Mouse (Mus musculus): Measurements from ENCODE around the gene Mmp14. TPM values are rescaled to one million over a fixed set of nuclear protein-coding genes. Genes with fewer than 3 reads are reported as not detected.

Gene Mmp14
- polyA plus RNA-seq, 1 experiment from 2014 or later: 36.7 TPM

- Histone ChIP-seq H3K4me1 (peaks cover 36% of the 10 kb centered on the region), H3K27ac (peak overlapping the region; percentile 94), H3K9me3 (replicated peaks) (no peaks in the 10 kb centered on the region), H3K36me3 (peaks cover 40% of the 10 kb centered on the region), H3K27me3 (replicated peaks) (no peaks in the 10 kb centered on the region), H3K4me2 (peak overlapping the region; percentile 91), H3K4me3 (peak overlapping the region; percentile 89), H3K9ac (peak overlapping the region; percentile 92)
- WGBS (ENCODE audit: insufficient replicate concordance): 1% methylated on average over 56 of the region's 57 CpGs
- peak; percentile 73 for ATAC-seq
Measured at GRCm38 (mm10) chr14:54464293-54465005, 33.0 kb downstream of the Mmp14 start.

- Histone ChIP-seq H3K4me1 (peaks cover 9% of the 10 kb centered on the region), H3K9ac (no peak overlapping the region), H3K27ac (no peak overlapping the region), H3K9me3 (replicated peaks) (no peaks in the 10 kb centered on the region), H3K4me2 (no peak overlapping the region), H3K4me3 (no peak overlapping the region), H3K36me3 (peaks cover 45% of the 10 kb centered on the region), H3K27me3 (replicated peaks) (peaks cover 19% of the 10 kb centered on the region)
- WGBS (ENCODE audit: insufficient replicate concordance): 73% methylated on average over 2 of the region's 2 CpGs
- no peak for ATAC-seq
Measured at GRCm38 (mm10) chr14:54471467-54471866, 40.1 kb downstream of the Mmp14 start.

GRCm38 (mm10) chr14:54472671-54473070 lies 41.3 kb downstream of the Mmp14 start:
- H3K9ac ChIP-seq: no peak overlapping the region
- 70% methylated on average over 5 of the region's 5 CpGs for WGBS (ENCODE audit: insufficient replicate concordance)
- peaks cover 33% of the 10 kb centered on the region for H3K36me3 ChIP-seq
- H3K27ac ChIP-seq: no peak overlapping the region
- H3K27me3 ChIP-seq (replicated peaks): peaks cover 31% of the 10 kb centered on the region
- no peaks in the 10 kb centered on the region for H3K9me3 ChIP-seq (replicated peaks)
- ATAC-seq: no peak
- no peak overlapping the region for H3K4me3 ChIP-seq
- no peak overlapping the region for H3K4me2 ChIP-seq
- peaks cover 12% of the 10 kb centered on the region for H3K4me1 ChIP-seq

- Histone ChIP-seq H3K4me1 (peaks cover 12% of the 10 kb centered on the region), H3K9ac (no peak overlapping the region), H3K27ac (no peak overlapping the region), H3K4me2 (no peak overlapping the region), H3K9me3 (replicated peaks) (no peaks in the 10 kb centered on the region), H3K4me3 (no peak overlapping the region), H3K27me3 (replicated peaks) (peaks cover 52% of the 10 kb centered on the region), H3K36me3 (peaks cover 12% of the 10 kb centered on the region)
- 57% methylated on average over 5 of the region's 5 CpGs for WGBS (ENCODE audit: insufficient replicate concordance)
- ATAC-seq: no peak
Measured at GRCm38 (mm10) chr14:54474744-54475143, 43.3 kb downstream of the Mmp14 start.

GRCm38 (mm10) chr14:54475941-54476844 lies 44.8 kb downstream of the Mmp14 start, which contains the start of gene Rem2:
TSS of gene Rem2 (plus strand) at chr14:54476100.
- H3K9me3 ChIP-seq (replicated peaks): no peaks in the 10 kb centered on the region
- peaks cover 67% of the 10 kb centered on the region for H3K27me3 ChIP-seq (replicated peaks)
- H3K36me3 ChIP-seq: peaks cover 2% of the 10 kb centered on the region; the same call in 1 of the 2 replicates
- H3K4me3 ChIP-seq: peak within 1 kb of the TSS; percentile 31
- no peak within 1 kb of the TSS for H3K9ac ChIP-seq
- peak; percentile 49; the same call in 1 of the 2 replicates for ATAC-seq
- H3K27ac ChIP-seq: no peak within 1 kb of the TSS
- 5% methylated on average over 23 of the region's 23 CpGs for WGBS (ENCODE audit: insufficient replicate concordance)
- peaks cover 12% of the 10 kb centered on the region for H3K4me1 ChIP-seq
- peak within 1 kb of the TSS; percentile 63 for H3K4me2 ChIP-seq

- ATAC-seq: no peak
- Histone ChIP-seq H3K36me3 (no peaks in the 10 kb centered on the region), H3K4me1 (peaks cover 12% of the 10 kb centered on the region), H3K4me3 (no peak overlapping the region), H3K9me3 (replicated peaks) (no peaks in the 10 kb centered on the region), H3K9ac (no peak overlapping the region), H3K27ac (no peak overlapping the region), H3K4me2 (no peak overlapping the region), H3K27me3 (replicated peaks) (peaks cover 74% of the 10 kb centered on the region)
- WGBS (ENCODE audit: insufficient replicate concordance): 60% methylated on average over 15 of the region's 15 CpGs
Measured at GRCm38 (mm10) chr14:54477172-54477909, 45.9 kb downstream of the Mmp14 start.

- ATAC-seq: no peak
- no peak overlapping the region for H3K27ac ChIP-seq
- peaks cover 74% of the 10 kb centered on the region for H3K27me3 ChIP-seq (replicated peaks)
- no peak overlapping the region; the same call in 1 of the 2 replicates for H3K9ac ChIP-seq
- peak overlapping the region; percentile 63 for H3K4me2 ChIP-seq
- H3K4me3 ChIP-seq: peak overlapping the region; percentile 42
- H3K4me1 ChIP-seq: peaks cover 12% of the 10 kb centered on the region
- WGBS (ENCODE audit: insufficient replicate concordance): 2% methylated on average over 40 of the region's 40 CpGs
- H3K9me3 ChIP-seq (replicated peaks): no peaks in the 10 kb centered on the region
- no peaks in the 10 kb centered on the region for H3K36me3 ChIP-seq
Measured at GRCm38 (mm10) chr14:54479451-54479920, 48.1 kb downstream of the Mmp14 start.

GRCm38 (mm10) chr14:54480673-54481072 lies 49.3 kb downstream of the Mmp14 start:
- Histone ChIP-seq H3K9me3 (replicated peaks) (no peaks in the 10 kb centered on the region), H3K4me3 (no peak overlapping the region), H3K9ac (no peak overlapping the region), H3K27me3 (replicated peaks) (peaks cover 63% of the 10 kb centered on the region), H3K4me1 (peaks cover 13% of the 10 kb centered on the region), H3K36me3 (no peaks in the 10 kb centered on the region), H3K4me2 (no peak overlapping the region), H3K27ac (no peak overlapping the region)
- WGBS (ENCODE audit: insufficient replicate concordance): 64% methylated on average over 6 of the region's 6 CpGs
- no peak for ATAC-seq

GRCm38 (mm10) chr14:54481402-54481801 lies 50.0 kb downstream of the Mmp14 start:
- 33% methylated on average over 8 of the region's 8 CpGs for WGBS (ENCODE audit: insufficient replicate concordance)
- peaks cover 63% of the 10 kb centered on the region for H3K27me3 ChIP-seq (replicated peaks)

GRCm38 (mm10) chr14:54482498-54482897 lies 51.1 kb downstream of the Mmp14 start:
- 30% methylated on average over 9 of the region's 9 CpGs for WGBS (ENCODE audit: insufficient replicate concordance)
- no peaks in the 10 kb centered on the region for H3K36me3 ChIP-seq
- no peak for ATAC-seq
- H3K9ac ChIP-seq: no peak overlapping the region
- H3K4me1 ChIP-seq: peaks cover 6% of the 10 kb centered on the region; the same call in 1 of the 2 replicates
- H3K27ac ChIP-seq: no peak overlapping the region
- no peak overlapping the region for H3K4me2 ChIP-seq
- no peaks in the 10 kb centered on the region for H3K9me3 ChIP-seq (replicated peaks)
- H3K27me3 ChIP-seq (replicated peaks): peaks cover 58% of the 10 kb centered on the region
- H3K4me3 ChIP-seq: no peak overlapping the region

More at GRCm38 (mm10) chr14:54481402-54481801, 50.0 kb downstream of the Mmp14 start:
- no peaks in the 10 kb centered on the region for H3K9me3 ChIP-seq (replicated peaks)
- H3K4me2 ChIP-seq: no peak overlapping the region
- H3K4me1 ChIP-seq: peaks cover 10% of the 10 kb centered on the region
- H3K27ac ChIP-seq: no peak overlapping the region
- H3K36me3 ChIP-seq: no peaks in the 10 kb centered on the region
- ATAC-seq: no peak
- H3K9ac ChIP-seq: no peak overlapping the region
- no peak overlapping the region for H3K4me3 ChIP-seq

GRCm38 (mm10) chr14:54485899-54486298 lies 54.5 kb downstream of the Mmp14 start:
- WGBS (ENCODE audit: insufficient replicate concordance): 52% methylated on average over 7 of the region's 7 CpGs
- 0 out of 2 replicates have a peak, but pooled peaks have one; percentile 59 for ATAC-seq
- Histone ChIP-seq H3K9me3 (replicated peaks) (no peaks in the 10 kb centered on the region), H3K4me1 (peaks cover 6% of the 10 kb centered on the region; the same call in 1 of the 2 replicates), H3K36me3 (no peaks in the 10 kb centered on the region), H3K9ac (no peak overlapping the region), H3K27ac (no peak overlapping the region), H3K4me3 (no peak overlapping the region), H3K27me3 (replicated peaks) (peaks cover 28% of the 10 kb centered on the region), H3K4me2 (no peak overlapping the region)

Measured in liver, embryonic 12.5 days (tissue).